Mouse (Mus musculus): ENCODE measurements around the gene Ints3. TPM values are rescaled to one million over a fixed set of nuclear protein-coding genes. Genes with fewer than 3 reads are reported as not detected.

The Ints3 gene
- polyA plus RNA-seq, 1 experiment = 36.0 TPM

DNA sequence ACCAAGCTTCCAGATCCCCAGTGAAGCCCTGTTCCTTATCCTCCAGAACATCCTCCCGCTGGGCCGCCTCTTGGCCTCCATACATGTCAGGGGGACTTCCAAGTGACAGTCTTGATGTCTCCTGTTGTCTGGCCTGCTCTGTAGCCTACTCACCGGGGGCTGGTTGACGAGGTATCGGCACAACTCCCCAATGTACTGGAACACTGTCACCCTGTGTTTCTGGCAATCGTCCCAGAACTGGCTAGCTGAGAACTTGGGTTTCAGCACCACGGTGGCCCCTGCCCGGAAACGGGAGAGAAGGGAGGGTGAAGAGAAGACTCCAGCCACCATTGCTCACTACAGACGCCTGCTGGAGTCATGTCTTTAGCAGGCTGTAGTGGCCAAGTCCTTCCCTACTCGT is 45.9 kb downstream of the Ints3 start:
- TF ChIP-seq GATA1 (IDR thresholded peaks at IDR 0.05; ENCODE audit: low read length) = no peak

DNA sequence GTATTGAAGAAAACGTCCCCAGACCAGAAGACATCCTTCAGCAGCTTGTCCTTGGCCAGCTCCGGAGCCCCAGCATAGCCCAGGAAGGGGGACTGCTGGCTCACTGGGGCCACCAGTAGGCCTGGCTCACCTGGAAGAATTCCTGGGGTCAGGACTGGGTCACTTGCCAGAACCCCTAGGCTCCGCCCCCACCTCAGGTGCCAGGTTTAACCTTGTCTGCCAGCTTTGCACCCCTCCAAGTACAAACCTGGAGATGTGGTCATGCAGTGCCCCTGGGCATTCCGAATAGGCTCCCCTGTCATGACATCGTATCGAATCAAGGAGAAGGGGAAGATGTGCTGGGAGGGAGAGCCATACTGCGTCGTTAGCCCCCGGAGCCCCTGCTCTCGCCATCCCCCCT is 46.6 kb downstream of the Ints3 start:
- TF ChIP-seq GATA1 (IDR thresholded peaks at IDR 0.05; ENCODE audit: low read length) = no peak

DNA sequence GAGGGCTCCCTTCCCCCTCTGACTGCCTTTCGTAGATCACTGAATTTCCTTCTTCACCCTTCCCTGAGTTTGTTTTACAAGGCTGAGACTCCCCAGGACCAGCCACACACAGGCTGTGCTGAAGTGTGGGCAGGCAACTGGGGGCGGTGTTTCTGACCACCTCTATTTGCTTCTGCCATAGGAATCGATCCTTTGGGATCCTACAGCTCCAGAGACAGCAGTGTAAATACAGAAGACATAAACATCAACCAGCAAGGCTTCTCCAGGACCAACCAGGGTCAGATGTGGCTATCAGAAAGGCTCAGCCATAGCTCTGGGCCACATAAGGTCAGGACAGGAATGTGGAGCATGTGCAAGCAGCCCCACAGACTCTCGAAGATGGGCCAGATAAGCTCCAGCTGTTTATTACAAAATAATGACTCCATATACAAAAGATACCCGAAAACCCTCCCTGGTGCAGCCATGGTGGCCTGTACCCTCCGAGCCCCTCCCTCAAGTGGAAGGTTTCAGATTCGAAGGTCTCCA is 48.5 kb downstream of the Ints3 start:
- TF ChIP-seq GATA1 (IDR thresholded peaks at IDR 0.05; ENCODE audit: low read length) = no peak

DNA sequence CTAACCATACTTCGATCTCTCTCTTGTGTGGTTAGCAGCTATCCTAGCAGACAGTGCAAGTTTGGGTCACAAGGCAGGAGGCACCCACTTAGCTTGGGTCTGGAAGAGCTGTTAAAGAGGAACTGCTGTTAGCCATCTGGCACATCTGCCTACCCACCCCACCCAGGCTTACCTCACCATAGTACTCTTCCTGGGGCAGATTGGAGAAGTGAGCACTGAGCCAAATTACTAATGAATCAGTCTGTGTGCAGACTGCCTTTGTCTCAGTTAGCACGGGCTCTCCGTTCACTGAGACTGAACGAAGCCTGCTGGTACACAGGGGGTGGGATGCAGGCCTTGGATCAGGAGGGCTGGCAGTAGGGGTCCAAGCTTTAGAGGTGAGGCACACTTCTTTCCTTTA is 49.7 kb downstream of the Ints3 start:
- no peak for TF ChIP-seq GATA1 (IDR thresholded peaks at IDR 0.05; ENCODE audit: low read length)

DNA sequence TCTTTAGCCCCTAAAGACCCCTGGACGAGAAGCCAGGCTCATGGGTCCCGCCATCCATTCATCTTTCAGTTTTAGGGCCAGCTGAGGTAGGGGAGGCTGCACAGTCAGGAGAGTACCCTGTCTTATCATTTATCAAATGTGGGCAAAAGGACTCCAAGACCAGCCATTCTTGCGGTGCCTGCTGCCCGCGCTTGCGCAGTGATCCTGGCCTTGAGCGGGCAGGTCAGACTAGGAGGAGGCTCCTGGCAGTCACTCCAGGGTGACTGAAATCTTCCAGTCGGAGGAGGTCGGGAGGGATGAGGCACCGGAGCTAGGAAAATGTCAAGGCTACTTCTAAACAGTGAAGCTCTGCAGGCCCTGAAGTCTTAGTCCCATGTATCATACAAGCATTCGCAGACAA is 51.7 kb downstream of the Ints3 start:
- no peak for TF ChIP-seq GATA1 (IDR thresholded peaks at IDR 0.05; ENCODE audit: low read length)

DNA sequence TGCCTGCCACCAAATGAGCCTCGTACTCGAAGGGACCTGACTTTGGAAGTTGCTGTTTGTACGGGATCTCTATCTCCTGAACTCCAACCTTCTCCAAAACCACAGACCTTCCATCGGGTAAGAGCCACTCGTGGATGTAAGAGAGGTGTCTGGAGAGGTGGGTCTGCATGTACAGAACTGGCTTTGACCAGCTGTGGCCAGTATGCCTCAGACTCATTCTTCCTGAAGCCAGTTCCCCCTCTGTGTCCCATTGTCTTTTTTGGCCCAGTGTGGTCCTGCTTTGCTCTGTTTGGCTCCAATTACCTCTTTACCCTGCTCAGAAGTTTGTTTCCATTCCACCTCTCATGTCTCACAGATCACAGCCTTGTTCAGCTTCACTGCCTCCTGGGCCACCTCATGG is 54.9 kb downstream of the Ints3 start:
- no peak for TF ChIP-seq GATA1 (IDR thresholded peaks at IDR 0.05; ENCODE audit: low read length)

DNA sequence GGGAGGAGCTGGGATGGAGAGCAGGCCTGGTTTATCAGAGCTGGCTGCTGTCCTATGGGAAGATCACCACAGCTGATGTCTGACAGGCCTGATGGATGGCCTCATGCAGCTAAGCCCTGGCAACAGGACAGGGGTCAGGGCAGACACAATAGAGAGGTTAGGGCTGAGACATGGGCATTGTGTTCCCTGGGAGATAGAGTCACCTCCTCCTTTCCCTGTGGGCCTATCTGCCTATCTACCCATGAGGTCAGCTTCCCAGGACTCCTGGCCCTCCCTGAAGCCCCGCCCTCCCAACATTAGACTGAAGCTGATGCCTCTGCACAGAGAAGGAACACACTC is 57.2 kb downstream of the Ints3 start:
- TF ChIP-seq GATA1 (IDR thresholded peaks at IDR 0.05; ENCODE audit: low read length) = no peak

DNA sequence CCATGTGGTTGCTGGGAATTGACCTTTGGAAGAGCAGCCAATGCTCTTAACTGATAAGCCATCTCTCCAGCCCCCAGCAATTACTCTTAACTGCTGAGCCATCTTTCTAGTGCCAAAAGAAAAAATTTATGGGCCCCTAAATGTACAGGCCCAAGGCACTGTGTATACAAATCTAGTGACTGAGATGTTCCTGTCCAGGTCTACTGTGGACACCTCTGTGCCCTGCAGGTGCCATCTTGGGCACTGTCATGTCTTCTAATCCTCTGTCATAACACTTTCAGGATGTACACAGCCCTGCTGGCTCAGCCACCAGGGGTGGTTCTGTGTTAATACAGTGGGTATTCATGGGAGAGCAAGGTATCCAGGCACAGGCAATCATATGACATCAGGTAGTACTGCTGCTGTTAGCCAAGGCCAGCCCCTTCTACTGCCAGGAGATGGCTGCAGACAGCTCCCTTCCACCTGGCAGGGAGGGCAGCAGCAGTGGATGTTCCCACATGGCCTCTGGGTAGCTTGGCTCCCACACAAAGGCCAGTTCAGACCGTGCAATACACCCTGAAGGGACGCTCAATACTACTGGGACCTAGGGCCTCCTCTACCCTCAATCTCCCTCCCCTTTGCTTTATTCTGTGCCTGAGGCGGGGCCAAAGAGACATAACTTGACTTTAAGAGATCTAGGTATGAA is 57.7 kb downstream of the Ints3 start:
- TF ChIP-seq GATA1 (IDR thresholded peaks at IDR 0.05; ENCODE audit: low read length) = no peak

DNA sequence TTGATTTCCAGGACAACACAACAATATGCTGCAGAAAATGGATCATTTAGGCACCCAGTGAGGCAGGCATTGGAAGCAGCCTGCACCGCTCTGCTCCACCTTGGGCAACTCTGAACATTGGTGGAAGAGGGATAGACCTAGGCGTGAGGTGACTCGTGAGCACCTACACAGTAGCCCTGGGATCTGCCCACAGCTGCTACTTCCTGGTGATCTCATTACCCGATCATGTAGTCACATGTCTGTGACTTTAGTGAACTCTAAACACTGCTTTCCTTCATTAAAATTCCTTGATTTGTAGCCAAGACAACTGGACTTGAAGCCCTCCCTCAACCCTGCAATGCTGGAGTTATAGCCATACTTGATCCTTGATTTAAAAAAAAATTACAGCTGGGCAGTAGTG is 59.1 kb downstream of the Ints3 start:
- no peak for TF ChIP-seq GATA1 (IDR thresholded peaks at IDR 0.05; ENCODE audit: low read length)

DNA sequence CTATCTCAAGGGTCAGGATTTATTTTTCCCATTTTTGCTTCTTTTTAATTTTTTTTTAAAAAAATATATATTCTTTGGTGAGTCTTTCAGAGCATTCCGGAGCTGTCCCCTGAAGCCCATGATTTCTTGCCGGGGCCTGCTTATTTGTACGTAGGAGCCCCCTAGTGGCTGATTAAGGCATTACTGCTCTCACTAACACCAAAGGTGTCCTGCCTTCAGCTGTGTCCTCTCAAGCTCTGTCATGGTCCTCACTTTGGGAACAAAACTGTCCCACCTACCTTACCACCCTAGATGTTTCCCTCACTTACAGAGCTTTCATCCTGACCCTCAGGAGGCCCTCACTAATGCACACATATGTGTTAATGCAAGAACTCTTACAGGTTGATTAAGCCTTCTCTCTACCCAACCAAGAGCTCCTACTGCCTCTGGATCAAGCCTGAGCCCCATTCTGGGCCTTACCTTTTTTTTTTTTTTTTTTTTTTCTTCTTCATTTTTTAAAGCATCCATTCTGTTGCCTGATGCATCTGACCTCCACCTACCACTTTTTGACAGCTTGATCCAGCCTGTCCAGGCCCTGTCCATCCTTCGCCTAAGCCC is 59.9 kb downstream of the Ints3 start:
- TF ChIP-seq GATA1 (IDR thresholded peaks at IDR 0.05; ENCODE audit: low read length) = no peak

DNA sequence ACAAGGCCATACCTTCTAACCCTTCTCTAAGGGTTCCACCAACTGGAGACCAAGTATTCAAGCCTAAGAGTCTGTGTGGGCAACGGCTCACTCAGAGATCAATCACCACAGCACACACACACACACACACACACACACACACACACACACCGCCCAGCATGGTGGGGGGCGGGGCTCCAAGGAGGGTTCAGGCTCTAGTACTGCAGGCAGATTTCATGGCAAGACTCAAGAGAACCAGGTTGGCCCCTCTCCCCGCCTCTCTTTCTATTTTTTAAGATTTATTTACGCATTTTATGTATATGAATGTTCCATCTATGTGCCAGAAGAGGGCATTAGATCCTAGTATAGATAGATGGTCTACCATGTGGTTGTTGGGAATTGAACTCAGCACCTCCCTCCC is 60.6 kb downstream of the Ints3 start:
- TF ChIP-seq GATA1 (IDR thresholded peaks at IDR 0.05; ENCODE audit: low read length) = no peak

DNA sequence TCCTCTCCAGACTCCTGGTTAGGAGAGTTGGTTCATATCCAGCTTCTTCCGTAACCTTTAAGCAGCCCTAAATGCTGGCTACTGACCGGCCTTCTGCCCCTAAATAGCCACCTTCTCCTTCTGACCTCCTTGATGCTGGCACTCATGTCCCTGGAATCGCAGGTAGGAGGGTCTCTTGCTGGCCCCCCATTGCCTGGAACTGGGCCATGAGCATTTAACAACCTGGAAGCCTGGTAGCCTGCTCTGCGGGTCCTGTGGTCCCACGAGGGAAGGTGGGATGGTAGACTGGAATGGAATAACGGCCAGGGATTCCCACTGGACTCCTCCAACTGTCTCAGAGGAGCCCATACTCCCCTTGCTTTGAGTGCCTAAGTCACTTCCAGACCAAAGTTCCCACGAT is 61.6 kb downstream of the Ints3 start:
- no peak for TF ChIP-seq GATA1 (IDR thresholded peaks at IDR 0.05; ENCODE audit: low read length)

DNA sequence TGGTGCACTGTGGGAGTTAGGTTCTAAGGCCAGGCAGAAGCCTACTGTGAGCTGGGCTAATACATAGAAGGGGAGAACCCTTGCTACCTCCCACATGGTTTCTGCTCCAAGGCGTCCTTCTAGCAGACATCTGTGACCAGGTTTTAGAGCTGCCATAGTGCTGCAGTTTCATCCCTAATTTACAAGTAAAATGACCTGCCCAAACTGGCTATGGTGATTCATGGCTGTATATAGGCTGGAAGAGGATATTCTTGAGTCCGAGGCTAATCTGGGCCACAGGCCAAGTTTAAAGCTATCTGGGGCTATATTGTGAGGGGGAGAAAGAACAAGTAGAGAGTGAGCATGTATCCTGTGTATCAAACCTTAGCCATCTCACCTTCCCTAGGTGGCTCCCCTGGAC is 64.4 kb downstream of the Ints3 start:
- no peak for TF ChIP-seq GATA1 (IDR thresholded peaks at IDR 0.05; ENCODE audit: low read length)

DNA sequence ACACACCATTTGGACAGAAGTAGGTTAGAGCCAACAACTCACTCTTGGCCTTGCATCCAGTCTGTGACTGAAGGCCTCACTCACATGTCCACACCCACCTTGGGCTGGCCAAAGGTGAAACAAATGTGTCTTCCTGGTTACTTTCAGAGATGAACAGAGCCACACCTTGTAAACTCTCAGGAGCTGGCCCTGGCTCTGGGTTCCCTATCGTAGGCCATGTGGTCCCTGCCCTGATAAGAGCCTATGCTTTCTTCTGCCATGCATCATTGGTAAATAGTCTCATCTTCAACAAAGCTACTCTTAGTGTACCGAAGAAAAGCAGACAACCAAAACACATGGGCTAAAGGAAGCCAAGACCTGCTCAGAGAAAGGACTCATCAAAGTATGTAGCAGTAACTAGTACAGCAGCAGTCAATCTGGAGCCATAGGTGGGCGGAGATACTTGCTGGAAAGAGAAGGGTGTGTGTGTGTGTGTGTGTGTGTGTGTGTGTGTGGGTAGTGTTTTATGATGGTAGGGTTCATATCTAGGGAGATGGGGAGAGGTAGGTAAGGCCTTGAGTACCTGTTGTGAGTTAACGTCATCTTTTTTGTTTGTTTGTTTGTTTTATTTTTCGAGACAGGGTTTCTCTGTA is 66.3 kb downstream of the Ints3 start:
- no peak for TF ChIP-seq GATA1 (IDR thresholded peaks at IDR 0.05; ENCODE audit: low read length)

DNA sequence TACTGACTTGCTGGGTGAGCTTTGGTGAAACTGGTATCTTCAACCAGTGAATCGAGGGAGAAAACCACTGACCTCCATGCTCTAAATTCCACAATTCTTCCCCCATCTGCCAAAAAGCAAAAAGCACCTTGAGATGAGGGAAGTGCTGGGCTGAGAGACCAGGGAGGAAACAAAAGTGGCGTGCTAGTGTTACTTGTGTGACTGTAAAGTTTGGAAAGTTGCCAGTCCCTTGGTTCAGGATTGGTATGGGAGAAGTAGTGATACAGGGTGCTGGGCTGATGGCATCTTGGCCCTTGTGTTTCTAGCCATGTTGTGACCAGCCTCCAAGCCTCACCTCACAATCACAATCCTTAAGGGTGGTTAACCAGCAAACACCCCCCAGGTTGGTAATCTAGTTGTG is 71.1 kb downstream of the Ints3 start:
- no peak for TF ChIP-seq GATA1 (IDR thresholded peaks at IDR 0.05; ENCODE audit: low read length)

DNA sequence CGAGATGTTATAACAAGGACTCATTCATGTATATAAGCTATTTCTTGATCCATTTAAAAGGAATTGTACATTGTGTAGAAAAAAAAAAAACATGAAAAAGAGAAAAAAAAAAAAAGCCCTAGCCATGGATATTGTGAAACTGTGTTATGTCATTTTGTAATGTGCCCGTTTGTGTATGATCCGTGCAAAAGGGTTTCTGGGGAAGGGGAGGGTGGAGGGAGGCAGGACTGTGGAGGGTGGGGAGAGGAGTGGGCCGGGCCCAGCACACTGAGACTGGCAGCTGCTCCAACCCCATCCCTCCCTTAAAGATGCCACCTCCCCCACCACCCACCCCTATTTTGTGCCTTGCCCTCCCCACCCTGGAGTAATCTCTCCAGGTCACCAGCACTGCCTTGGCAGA is 71.9 kb downstream of the Ints3 start:
- no peak for TF ChIP-seq GATA1 (IDR thresholded peaks at IDR 0.05; ENCODE audit: low read length)

DNA sequence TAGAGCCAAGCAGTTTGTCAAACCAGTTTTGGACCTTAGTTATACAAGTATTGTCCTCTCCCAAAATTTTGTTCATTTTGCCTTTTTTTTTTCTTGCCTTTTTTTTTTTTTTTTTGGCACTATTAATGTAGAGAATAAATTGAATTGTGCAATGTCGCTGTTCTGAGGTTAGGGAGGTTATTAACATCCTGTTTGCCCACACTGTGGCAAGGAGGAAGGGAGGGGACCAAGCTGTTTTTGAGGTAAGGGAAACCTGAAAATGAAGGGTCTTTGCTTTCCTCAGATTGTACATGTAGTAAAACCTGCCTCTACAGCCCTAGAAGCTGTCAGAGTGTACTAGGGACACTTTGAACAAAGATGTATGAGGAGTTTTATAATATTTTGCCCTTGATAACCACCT is 74.2 kb downstream of the Ints3 start:
- no peak for TF ChIP-seq GATA1 (IDR thresholded peaks at IDR 0.05; ENCODE audit: low read length)
